Mouse (Mus musculus): ENCODE measurements around the gene Ak9.

DNA sequence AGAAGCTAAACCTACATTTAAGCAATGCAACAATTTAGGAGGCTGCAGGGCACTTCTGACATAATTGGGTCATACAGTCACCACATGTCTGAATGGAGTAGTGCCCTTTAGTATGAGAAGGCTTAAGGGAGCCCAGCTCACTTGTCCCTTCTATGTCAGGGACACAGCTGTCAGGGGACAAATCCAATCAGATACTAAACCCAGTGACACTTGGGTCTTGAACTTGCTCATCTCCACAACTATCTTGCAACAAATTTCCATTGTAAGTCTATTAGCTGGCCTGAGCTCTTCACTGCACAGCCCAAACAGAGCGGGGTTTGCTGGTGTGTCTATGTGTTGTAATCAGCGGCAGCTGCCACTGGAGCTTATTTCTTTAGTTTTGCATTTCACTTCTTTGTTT, 119.9 kb downstream of the Ak9 start:
- no peak for TF ChIP-seq POLR2A (IDR thresholded peaks at IDR 0.05; ENCODE audit: borderline replicate concordance, control insufficient read depth, low read depth, low read length)
- no peak for TF ChIP-seq CTCF (IDR thresholded peaks at IDR 0.05; ENCODE audit: control insufficient read depth, insufficient read depth, low read length)

All from bone marrow, adult 2 months (tissue).